Mouse (Mus musculus): ENCODE data around the gene Slc39a11.

The Slc39a11 gene

GRCm38 (mm10) chr11:113291781-113292714 lies 357.8 kb downstream of the Slc39a11 start:
- no peak for DNase-seq (ENCODE audit: low spot score in 2 of 2)

DNA sequence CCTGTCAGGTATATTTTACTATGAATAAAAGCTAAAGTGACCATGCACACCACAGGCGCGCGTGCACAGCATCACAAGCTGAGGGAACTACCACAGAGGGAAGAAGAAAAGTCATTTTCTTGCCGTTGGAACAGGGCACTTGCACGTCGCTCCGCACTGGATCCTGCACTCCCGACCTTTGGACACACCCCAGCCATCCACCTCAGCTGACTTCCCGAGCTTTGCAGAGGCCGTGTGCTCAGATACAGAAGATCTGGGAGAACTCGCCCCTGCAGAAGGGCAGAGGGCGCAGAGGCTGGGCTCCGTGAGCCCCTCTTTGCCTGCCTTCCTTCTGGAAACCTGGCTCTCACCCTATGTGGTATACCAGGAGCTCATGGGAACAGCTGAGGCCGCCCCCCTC lies 359.0 kb downstream of the Slc39a11 start:
- no peak for DNase-seq (ENCODE audit: low spot score in 2 of 2)

DNA sequence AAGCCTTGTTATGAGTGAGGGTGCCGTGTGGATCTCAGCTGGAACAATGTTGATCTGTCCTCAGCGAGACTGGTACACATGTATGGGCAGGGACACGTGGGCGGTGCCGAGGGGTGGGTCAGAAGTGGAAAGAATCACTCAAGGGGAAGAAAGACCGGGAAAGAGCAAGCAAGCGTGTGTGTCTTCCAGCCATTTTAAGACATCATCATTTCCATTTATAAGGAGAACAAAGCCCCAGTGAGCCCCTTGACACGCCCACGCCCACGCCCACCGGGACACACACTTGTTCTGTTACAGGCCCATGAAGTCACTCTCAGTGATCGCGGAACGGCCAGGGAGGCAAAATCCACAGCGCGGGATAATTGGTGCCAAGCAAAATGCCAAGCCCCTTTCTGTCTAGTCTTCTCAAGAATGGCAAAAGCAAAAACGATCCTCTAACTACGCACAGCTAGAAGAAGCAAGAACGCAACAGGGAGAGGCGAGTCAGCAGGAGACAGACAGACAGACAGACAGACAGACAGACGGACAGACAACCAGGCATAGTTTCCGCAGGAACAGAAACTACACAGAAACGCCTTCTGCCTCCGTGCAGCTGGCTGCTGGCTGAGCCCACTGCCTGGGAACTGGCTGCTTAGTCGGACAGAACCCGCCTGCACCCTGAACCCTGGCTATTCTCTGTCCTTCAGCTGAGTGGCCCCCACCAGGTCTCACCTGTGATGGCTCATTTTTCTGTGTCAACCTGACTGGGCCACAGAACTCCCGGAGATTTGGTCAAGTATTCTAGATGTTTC lies 364.7 kb downstream of the Slc39a11 start:
- DNase-seq (ENCODE audit: low spot score in 2 of 2): peak in 1 of 2 experiments; percentile 29

DNA sequence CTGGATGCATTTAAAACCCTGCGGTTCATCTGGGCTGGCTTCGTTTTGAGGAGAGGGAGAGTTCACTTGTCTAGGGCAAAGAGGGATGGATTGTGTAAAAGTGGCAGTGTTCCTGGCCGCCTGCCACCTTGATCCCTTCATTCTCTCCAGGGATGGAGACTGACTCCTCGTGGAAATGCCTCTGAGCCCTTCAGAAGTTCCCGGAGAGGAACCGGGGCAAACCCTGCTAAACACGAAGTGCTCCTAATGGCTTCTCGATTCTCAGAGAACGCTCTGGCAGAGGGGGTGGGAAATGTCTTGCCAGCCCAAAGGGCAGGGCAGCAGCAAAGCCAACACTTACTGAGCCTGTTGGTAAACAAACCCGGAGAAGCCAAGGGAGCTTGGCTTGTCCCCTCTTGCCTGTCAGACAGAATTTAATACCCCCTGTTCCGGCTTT lies 366.5 kb downstream of the Slc39a11 start:
- peak; percentile 47 to 71 for DNase-seq (ENCODE audit: low spot score in 2 of 2)

DNA sequence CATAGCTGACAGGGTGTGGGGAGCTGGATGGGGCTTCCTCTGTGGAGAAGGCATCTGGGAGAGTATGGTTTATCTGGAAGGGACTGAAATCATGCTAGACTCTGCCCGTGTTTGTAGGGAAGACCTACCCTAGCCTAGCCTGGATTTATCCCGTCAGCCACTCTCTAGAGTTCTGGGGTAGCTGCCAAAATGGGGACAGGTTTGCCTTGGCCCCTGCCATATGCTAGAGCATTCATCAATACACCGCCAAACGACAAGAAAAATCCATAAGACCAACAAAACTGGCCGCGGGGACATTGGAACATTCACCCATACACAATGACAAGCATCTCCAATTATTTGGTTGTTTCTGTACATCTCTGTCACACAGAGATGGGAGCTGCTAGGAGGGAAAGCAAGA lies 371.6 kb downstream of the Slc39a11 start:
- DNase-seq (ENCODE audit: low spot score in 2 of 2): no peak

DNA sequence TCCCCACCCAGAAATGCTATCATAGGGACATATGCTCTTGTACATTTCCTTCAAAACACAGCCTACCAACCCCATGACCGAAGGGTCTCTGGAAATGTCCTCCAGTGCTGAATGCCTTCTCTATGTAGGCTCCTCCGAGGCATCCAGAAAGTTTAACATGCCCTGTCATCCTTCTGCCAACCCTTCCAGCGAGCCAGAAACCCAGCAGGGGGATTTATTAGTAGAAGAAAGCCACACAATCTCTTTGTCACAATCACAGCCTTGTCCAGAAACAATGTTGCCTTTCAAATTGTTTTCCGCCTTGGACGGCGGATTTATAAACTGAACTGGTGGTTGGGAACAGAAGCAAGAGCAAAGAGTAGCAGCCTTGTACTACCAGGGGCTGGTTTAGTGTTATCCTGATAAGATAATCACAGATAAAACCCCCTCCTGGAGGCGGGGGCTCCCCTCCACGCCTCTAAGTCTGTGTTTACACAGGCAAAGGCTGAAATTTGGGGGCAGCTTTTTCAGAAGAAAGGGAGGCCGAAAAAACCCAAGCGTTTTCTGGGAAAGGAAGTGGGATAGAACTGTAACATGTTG lies 372.8 kb downstream of the Slc39a11 start:
- no peak for DNase-seq (ENCODE audit: low spot score in 2 of 2)

DNA sequence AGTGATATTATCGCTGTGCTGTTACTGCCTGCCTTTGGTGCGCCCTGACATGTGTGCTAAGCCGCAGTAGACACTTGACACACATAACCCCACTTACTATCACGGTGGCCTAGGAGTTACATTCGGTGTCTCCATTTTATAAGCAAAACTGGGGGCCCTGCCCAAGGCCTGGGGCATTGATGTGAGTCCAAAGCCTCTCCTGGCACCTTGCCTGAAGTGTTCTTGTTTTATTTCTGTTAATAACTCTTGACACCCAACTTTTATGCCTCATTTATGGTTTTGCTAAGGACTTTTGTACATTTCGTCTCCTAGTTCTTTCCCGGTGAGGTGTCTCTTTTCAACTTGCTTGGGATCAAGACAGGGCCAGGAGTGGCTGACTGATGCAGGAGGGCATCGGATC lies 373.4 kb downstream of the Slc39a11 start:
- DNase-seq (ENCODE audit: low spot score in 2 of 2): no peak

- DNase-seq (ENCODE audit: low spot score in 2 of 2): no peak
These were observed 375.8 kb downstream of the Slc39a11 start for GRCm38 (mm10) chr11:113274037-113274436.

GRCm38 (mm10) chr11:113271857-113272256 lies 378.0 kb downstream of the Slc39a11 start:
- DNase-seq (ENCODE audit: low spot score in 2 of 2): peak; percentile 32 to 51

DNA sequence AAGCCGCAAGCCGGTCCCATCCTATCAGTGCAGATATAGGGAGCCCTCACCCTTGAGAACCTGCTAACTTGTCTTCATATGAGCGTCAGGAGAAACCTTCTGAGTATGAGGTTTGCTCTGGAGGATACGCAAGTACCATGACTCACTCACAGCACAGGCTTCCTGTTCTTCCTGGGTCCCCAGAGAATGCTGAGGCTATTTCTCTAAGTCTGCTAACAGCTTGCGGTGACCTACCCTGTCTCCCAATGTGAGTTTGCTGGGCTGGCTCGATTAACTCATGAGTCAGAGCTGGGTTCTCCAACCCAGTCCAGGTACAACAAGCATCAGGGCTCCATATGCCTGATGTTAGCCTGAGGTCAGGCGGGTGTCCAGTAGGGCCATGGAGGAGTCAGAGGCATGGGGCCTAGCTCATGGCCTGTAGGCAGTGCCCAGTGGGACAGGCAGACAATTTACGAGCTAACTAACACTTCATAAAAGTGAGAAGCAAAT lies 381.0 kb downstream of the Slc39a11 start:
- DNase-seq (ENCODE audit: low spot score in 2 of 2): no peak

DNA sequence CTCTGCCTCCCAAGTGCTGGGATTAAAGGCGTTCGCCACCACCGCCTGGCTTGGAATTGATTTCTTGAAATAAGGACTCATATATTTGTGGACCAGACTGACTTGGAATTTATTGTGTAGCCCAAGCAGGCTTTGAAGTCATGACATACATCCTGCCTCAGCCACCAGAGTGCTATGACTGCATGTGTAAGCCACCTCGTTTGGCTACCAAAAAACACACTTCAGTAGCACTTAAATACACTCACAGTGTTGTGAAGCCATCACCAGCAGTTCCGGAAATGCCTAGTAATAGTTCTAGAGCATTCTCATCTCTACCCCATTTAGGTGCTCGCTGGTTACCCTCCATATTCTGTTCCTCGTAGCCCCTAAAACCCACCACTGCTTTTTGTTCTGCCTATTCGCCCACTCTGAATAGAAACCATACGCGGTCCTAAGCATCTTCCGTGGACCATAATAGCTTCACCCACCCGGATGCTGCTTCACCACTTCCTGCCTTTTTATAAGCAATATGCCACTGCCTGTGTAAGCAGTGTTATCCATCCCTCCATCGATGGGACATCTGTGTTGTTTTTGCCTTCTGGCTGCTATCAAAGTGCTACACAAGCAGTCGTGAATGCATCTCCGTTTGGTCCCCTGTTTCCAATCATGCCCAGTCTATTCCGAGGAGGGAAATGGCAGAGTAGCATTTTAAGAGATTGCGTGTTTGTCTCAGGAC lies 382.2 kb downstream of the Slc39a11 start:
- no peak for DNase-seq (ENCODE audit: low spot score in 2 of 2)

- no peak for DNase-seq (ENCODE audit: low spot score in 2 of 2)
These were observed 383.2 kb downstream of the Slc39a11 start for GRCm38 (mm10) chr11:113266706-113267105.

DNA sequence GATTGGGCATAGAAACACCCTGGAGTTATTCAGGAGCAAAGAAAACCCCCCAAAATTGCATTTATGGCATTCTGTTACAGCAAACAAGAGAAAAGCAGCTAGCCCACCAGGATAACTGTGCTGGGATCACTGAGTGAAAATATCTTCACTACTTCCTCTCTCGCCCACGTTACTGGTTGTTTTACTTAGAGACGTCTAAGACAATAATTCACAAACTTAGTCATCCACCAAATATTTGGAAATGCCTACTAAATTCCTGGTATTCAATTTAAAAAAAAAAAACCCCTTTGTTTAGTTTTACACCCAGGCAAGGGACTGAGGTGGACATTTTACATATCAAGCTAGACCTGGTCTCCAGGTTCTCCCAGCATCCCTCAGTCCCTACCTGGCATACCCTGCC lies 384.3 kb downstream of the Slc39a11 start:
- DNase-seq (ENCODE audit: low spot score in 2 of 2): no peak

GRCm38 (mm10) chr11:113263971-113264370 lies 385.9 kb downstream of the Slc39a11 start:
- DNase-seq (ENCODE audit: low spot score in 2 of 2): no peak

- DNase-seq (ENCODE audit: low spot score in 2 of 2): no peak
These were observed 387.8 kb downstream of the Slc39a11 start for GRCm38 (mm10) chr11:113262062-113262461.

DNA sequence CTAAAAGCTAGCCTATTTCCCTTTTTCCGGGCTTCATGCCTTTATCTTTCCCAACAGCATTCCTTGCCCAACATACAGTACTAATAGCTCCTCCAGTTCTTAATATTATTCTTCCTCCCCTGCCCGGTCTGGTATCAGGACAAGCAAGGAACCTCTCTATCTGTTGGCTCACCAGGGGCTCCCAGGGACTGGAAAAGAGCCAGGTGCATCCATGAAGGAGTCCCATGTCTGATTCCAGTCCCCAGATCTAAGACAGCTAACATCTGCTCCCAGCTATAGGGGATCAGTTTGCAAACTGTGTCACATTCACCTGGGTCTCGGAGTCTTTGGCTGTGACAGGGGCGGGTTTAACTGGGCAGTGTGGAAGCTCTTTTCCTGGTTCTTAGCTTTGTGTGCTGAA lies 388.5 kb downstream of the Slc39a11 start:
- DNase-seq (ENCODE audit: low spot score in 2 of 2): no peak

GRCm38 (mm10) chr11:113259712-113260382 lies 390.0 kb downstream of the Slc39a11 start:
- DNase-seq (ENCODE audit: low spot score in 2 of 2): peak; percentile 53 to 65

DNA sequence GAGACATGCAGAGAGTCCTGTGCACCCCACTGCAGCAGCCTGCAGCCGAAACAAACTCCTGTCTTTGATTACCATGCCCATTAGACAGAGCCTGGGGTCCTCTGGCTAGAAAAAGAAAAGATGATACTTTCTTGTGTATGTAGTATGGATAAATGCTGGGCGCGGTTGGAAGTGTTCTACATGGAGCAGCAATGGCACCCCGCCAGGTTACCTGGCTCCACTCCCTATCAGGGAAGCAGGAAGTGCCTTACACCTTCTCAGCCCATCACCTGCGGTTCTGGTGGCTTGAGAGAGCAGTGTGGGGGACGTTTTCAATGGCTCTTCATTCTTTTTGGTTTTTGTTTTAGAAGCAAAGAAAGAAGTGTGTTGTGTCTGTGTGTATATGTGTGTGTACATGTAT lies 391.9 kb downstream of the Slc39a11 start:
- DNase-seq (ENCODE audit: low spot score in 2 of 2): no peak

GRCm38 (mm10) chr11:113254653-113255052 lies 395.2 kb downstream of the Slc39a11 start:
- DNase-seq (ENCODE audit: low spot score in 2 of 2): no peak

DNA sequence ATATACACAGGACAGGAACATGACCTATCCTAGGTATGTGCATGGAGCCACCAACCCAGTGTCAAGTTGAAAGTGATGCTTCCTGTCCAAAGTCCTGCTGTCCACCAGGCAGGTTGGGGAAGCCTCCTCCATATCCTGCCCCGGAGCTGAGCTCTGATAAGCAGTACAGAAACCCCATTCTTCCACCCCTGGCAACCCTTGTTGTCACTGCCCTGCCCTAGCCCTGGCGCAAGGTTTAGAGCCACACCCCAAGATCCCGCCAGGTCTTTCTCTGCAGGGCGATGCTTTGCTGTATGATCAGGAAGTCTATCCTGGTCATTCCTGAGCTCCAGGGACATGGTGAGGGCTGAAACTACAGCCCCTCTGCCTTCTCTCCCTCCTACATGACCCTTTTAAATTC lies 396.7 kb downstream of the Slc39a11 start:
- no peak for DNase-seq (ENCODE audit: low spot score in 2 of 2)

DNA sequence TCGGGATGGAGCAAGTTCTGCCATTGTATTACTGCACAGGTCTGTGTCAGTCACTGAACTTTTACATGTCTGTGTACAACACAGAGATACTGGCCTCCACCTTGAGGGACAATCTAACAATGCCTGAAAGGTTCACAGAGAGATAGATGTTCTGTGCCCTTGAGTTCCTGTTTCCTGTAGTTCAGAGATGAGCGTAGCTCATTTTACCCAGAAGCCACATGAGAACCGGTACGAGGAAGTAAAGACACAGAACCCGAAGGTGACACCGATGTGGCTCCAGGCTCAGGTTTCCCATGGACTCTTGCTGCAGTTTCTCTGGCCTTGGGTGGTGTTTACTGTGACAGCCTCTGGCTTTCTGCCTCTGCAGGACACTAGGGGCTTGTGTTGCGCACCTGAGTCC lies 398.7 kb downstream of the Slc39a11 start:
- no peak for DNase-seq (ENCODE audit: low spot score in 2 of 2)
